Mouse (Mus musculus) heart, postnatal 14 days (tissue): Measurements from ENCODE around the gene Pygm. TPM values are rescaled to one million over a fixed set of nuclear protein-coding genes. Genes with fewer than 3 reads are reported as not detected.
A peak's percentile ranks its signal among the peaks of the same experiment; 100 is the strongest.

Source experiments
- DNase-seq, 2 experiments: peaks; one replicate each; pipeline ENCODE4 v3.0.0; 2021 to 2022
- intact Hi-C: fragments of 180-260 bp; cut with DNase I; formaldehyde crosslinking; loops from one replicate; pipeline ENCODE4 v1.15.1; 2025
- total RNA-seq, 2 experiments: library from RNA; stranded (reverse); gene quantifications; 2 replicates each; pipeline ENCODE4 v1.2.3; 2021

The Pygm gene
- total RNA-seq, 2 experiments from 2014 or later: 824 to 866 TPM

DNA sequence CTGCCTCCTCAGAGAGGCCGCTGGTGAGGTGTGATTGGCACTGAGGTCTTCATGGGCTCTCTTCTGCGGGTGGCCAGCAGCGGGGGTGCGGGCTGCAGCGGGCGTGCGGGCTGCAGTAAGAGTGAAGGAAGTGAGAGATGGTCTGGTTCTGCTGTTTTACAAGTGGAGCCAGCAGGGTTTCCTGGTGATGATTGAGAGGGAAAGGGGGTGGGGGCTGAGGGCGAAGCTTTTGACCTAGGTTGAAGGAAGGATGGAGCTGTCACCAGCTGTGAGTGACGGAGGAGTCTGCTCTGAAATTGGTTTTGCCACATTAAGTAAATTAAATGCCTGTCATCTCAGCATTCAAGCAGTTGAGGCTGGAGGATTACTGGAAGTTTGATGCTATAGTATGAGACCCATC is 35.5 kb upstream of the Pygm start:
- intact Hi-C loops: loop anchor here (10.0 kb wide), 1 partner anchor 854 kb away; the partner anchor contains the start of gene Cfl1

GRCm38 (mm10) chr19:6349215-6349983 is 34.8 kb upstream of the Pygm start:
- no peak for DNase-seq
- intact Hi-C loops: loop anchor here (10.0 kb wide), 1 partner anchor 855 kb away; the partner anchor contains the start of gene Cfl1

More for the DNA sequence above, 35.5 kb upstream of the Pygm start:
- DNase-seq: no peak

GRCm38 (mm10) chr19:6351431-6352106 is 32.6 kb upstream of the Pygm start:
- intact Hi-C loops: no loop called here
- no peak for DNase-seq

- DNase-seq: no peak
- intact Hi-C loops: no loop called here
Observed at GRCm38 (mm10) chr19:6352107-6352505, 32.1 kb upstream of the Pygm start.

DNA sequence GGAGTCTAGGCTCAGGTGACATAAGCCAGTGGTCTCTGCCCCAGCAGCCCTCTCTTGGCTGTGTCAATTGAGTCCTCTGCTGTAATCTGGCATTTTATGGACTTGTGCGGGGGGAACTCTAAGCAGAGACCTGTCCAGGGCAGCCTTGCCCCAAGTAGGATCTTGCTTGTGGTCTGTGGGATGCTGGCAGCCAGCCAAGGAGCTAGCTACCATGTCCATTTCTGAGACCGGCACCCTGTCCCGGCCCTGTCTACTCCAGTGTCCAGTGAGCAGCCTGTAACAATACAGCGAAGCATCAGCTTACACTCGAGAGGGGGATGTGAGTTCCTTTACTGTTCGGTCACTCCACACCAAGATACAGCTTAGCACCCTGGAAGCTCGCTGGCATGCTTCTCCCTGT is 30.2 kb upstream of the Pygm start:
- DNase-seq: no peak
- intact Hi-C loops: no loop called here

DNA sequence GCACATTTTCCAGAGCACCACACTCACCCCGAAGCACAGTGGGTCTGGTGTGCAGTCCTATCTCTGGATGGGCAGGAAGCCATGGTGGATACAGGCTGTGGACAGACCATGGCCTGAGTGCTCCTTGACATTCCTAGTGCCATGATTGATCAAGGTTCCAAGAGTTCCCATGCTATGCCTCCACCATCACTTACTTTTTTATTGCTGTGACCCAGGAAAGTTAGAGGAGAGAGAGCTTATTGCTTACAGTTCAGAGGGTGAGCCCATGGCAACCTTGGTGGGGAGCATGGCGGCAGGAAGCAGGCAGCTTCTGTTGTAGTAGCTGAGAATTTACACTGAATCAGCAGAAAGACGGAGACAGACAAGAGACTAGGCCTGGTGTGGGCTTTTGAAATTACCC is 22.9 kb upstream of the Pygm start:
- DNase-seq: no peak
- intact Hi-C loops: no loop called here

DNA sequence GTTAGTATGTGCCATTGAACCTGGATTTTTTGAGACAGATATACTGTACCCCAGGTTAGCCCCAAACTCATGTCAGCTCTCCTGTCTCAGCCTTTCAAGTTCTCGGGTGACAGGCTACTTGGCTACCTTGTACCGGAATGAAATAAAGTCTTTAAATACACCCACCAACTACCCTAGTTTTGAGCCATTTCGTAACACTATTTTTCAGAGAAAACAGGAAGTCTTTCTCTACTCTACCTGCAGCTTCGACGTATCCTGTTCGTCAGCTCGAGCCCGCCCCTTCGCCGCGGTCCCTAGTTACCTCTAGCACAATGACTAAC is 21.1 kb upstream of the Pygm start:
- intact Hi-C loops: no loop called here
- DNase-seq: no peak

- DNase-seq: peak; percentile 99
- intact Hi-C loops: no loop called here
Observed at GRCm38 (mm10) chr19:6363411-6364240, 20.6 kb upstream of the Pygm start, which contains the start of gene Sf1. TSS of gene Sf1 (plus strand) at chr19:6363690.

DNA sequence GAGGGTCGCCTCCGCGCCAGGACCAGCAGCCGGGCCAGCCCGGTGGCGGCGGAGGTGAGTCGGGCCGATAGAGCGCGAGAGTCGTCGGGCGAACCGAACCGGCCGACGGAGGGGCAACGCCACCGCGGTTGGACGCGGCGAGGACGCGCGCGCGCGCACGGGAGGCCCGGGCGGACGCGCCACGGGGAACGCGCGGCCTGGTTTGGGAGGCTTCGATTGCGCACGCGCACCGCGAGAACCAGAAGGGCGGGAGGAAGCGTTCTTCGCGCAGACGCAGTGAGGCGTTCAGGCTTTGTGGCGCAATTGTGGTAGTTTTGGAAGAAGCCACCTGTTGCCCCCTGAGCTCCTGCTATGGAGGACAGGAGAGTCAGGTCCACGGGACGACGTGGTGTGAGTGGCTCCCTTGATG is 19.9 kb upstream of the Pygm start:
- intact Hi-C loops: no loop called here
- peak; percentile 94 to 95 for DNase-seq

DNA sequence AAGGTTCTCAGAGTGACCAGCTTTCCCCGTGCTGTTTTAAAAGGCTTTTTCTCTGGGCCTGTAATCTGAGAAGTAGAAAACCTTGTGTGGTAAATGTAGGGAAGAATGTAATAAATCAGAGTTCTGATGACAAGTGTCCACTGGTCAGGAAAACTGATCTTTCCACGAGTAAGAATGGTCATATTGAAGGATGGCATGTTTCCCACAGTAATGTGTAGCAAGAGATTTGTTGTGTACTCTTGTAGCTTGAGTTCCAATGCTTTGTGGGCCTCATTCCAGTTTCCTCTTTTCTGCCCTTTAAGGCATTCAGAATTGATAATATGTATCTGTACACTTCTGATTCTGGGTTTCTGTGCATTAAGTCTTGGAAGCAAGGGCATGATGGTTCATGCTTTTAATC is 19.4 kb upstream of the Pygm start:
- no peak for DNase-seq
- intact Hi-C loops: no loop called here

- no peak for DNase-seq
- intact Hi-C loops: no loop called here
Observed at GRCm38 (mm10) chr19:6370175-6370574, 14.0 kb upstream of the Pygm start.

DNA sequence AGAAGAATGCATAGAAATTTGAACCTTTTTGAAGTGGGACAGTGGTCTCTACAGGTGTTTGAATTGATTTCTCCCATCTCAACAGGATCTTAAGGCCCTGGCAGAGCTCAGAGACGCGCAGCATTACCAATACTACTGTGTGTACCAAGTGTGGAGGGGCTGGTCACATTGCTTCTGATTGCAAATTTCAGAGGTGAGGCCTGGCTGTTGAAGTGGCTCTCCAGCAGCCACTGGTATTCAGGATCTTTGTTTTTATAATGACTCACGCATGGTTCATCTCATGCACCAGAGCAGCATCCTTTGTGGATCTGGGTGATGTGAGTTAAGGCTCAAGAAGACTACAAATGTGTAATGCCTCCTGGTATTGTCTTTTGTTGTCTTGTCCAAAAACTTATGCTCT is 11.8 kb upstream of the Pygm start:
- DNase-seq: no peak
- intact Hi-C loops: no loop called here

DNA sequence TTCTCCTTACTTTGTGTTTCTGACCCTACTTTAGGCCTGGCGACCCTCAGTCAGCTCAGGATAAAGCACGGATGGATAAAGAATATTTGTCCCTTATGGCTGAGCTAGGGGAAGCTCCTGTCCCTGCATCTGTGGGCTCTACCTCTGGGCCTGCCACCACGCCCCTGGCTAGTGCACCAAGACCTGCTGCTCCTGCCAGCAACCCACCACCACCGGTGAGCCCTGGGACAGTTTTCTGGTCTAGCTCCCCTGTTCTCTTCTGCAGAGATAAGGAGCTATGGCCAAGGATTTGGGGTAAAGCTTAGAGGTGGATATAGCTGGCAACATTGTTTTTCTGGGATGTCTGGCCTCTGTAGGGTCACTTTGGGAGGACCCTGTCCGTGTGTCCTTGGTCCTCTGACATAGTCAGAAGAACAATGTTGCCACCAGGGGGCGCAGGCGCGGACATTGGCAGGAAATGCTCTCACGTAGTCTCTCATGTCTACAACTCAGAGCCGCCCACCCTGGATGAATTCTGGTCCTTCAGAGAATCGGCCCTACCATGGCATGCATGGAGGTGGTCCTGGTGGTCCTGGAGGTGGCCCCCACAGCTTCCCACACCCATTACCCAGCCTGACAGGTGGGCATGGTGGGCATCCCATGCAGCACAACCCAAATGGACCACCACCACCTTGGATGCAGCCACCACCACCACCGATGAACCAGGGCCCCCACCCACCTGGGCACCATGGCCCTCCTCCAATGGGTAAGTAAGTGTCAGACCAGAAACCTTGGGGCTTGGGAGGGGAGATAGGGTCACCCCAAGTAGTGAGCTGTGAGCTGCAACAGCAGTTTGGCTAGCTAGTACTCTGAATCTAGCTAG is 10.4 kb upstream of the Pygm start:
- peak; percentile 88 to 94 for DNase-seq
- intact Hi-C loops: no loop called here

DNA sequence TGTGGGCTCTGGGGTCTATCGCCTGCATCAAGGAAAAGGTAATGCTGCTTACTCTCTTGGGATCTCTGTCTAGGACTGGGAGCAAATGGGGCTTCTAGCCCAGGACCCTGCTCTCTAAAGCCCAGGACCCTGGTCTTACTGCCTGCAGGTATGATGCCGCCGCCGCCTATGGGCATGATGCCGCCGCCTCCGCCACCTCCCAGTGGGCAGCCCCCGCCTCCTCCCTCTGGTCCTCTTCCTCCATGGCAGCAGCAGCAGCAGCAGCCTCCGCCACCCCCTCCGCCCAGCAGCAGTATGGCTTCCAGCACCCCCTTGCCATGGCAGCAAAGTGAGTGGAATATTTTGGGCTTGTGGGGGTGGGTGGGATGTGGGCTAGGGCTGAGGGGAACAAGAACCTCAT is 9.6 kb upstream of the Pygm start:
- no peak for DNase-seq
- intact Hi-C loops: no loop called here

GRCm38 (mm10) chr19:6375423-6376254 is 8.6 kb upstream of the Pygm start:
- intact Hi-C loops: loop anchor here (2.0 kb wide), 1 partner anchor 77 kb away; no protein-coding TSS in a partner anchor
- DNase-seq: no peak

DNA sequence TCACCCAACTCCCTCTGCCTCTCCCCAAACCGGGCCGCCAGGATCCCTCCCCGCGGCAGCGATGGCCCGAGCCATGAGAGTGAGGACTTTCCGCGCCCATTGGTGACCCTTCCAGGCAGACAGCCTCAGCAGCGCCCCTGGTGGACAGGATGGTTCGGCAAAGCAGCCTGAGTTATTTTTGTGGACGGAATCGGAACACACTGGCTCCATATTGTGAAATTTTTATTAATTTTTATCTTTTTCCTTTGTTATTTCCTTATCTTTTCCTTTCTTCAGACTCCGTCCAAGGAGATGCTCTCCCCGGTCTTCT is 8.0 kb upstream of the Pygm start:
- intact Hi-C loops: loop anchor here (2.0 kb wide), 1 partner anchor 77 kb away; no protein-coding TSS in a partner anchor
- DNase-seq: peak; percentile 62 to 80

DNA sequence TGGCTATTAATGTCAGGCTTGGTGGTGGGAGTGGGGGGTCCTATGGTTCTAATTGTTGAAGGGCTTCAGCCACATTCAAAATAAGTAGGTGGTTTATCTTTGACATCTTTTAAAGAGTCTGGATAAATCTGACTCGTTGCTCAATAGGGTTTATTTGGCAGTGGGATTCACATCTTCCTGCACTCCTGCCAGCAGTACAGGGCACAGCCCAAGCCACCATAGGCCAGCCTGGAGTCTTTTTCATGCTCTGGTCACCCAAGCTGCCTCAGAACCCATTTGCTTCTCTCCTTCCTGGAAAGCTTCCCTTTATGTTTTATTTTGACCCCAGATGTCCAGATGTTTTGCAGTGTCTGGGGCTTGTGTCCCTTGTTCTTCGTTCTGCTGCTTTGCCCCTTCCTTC is 7.6 kb upstream of the Pygm start:
- intact Hi-C loops: loop anchor here (2.0 kb wide), 1 partner anchor 76 kb away; no protein-coding TSS in a partner anchor
- no peak for DNase-seq

GRCm38 (mm10) chr19:6377327-6378040 is 6.7 kb upstream of the Pygm start:
- intact Hi-C loops: loop anchor here (2.0 kb wide), 1 partner anchor 75 kb away; no protein-coding TSS in a partner anchor
- no peak for DNase-seq
